10 mouse cellular contexts compared by ENCODE assay signal in the genomic region with DNA sequence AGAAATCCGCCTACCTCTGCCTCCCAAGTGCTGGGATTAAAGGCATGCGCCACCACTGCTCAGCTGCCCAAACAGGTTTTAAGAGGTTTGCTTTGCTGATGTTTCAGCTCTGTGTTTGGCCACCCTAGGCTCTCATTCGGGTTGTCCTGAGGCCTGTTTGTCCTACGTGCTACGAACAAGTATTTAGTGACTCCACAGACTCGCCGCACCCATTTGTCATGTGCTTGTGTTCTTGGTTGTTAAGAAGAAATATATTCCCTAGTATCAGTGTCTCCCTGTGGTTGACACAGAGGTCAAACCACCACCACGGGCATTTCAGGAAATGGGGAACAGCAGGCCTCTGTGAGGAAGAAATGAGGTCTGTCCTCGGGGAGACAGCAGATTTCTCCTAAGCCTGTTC. TPM values are rescaled to one million over a fixed set of nuclear protein-coding genes. Genes with fewer than 3 reads are reported as not detected.
A peak's percentile ranks its signal among the peaks of the same experiment; 100 is the strongest.
DNase-seq lines count a peak whose midpoint lies in the region; ATAC-seq and TF ChIP-seq lines count a peak whose summit lies in the region.
"Had no signal": no experiment of that assay in that cellular context is flagged by ENCODE, and none has a peak within 500 bp of the region (broad histone marks: within the 10 kb centered on the region; RNA-seq: fewer than 3 reads in every experiment).

No protein-coding gene starts in this region.

- 70% methylated on average over 9 of the region's 9 CpGs for WGBS in heart, embryonic 14.5 days
- 45% methylated on average over 9 of the region's 9 CpGs for WGBS in embryonic facial prominence, embryonic 13.5 days
- 36% methylated on average over 9 of the region's 9 CpGs for WGBS in kidney, postnatal 0 days
- 63% methylated on average over 9 of the region's 9 CpGs for WGBS in macrophage (ENCODE audit: missing documents)
- WGBS in midbrain, embryonic 13.5 days = 82% methylated on average over 9 of the region's 9 CpGs

- no peaks in the 10 kb centered on the region for H3K9me3 ChIP-seq in heart, embryonic 14.5 days (ENCODE audit: control insufficient read depth, low read length)
- no peaks in the 10 kb centered on the region for H3K9me3 ChIP-seq in embryonic facial prominence, embryonic 13.5 days
- no peaks in the 10 kb centered on the region for H3K9me3 ChIP-seq in kidney, postnatal 0 days (replicated peaks; ENCODE audit: low read length)
- no peaks in the 10 kb centered on the region for H3K9me3 ChIP-seq in midbrain, embryonic 13.5 days

- H3K4me3 ChIP-seq in heart, embryonic 14.5 days (ENCODE audit: control insufficient read depth in 1 of 2, insufficient read depth in 1 of 2, low read depth in 1 of 2, low read length in 2 of 2) = no peak overlapping the region
- no peak overlapping the region for H3K4me3 ChIP-seq in embryonic facial prominence, embryonic 13.5 days
- H3K4me3 ChIP-seq in kidney, postnatal 0 days (replicated peaks; ENCODE audit: low read depth, low read length) = no peak overlapping the region
- no peak overlapping the region for H3K4me3 ChIP-seq in macrophage (ENCODE audit: inconsistent target)
- H3K4me3 ChIP-seq in midbrain, embryonic 13.5 days (replicated peaks) = no peak overlapping the region

- intact Hi-C loops in heart, postnatal 36 days (cut with DNase I) = no loop called here

- no peak for DNase-seq in heart, postnatal 36 days
- peak; percentile 54 for DNase-seq in kidney, postnatal 0 days (ENCODE audit: low spot score)
- DNase-seq in adrenal gland, postnatal 4 days (ENCODE audit: low spot score in 2 of 2) = no peak
- no peak for DNase-seq in ovary, postnatal 14 days (ENCODE audit: low spot score)
- DNase-seq: right cerebral cortex, adult 18-20 months had no signal

- 0 out of 2 replicates have a peak overlapping the region, but pooled peaks have one; percentile 31 for H3K9ac ChIP-seq in heart, embryonic 14.5 days (ENCODE audit: low read length)
- H3K9ac ChIP-seq in embryonic facial prominence, embryonic 13.5 days = no peak overlapping the region
- H3K9ac ChIP-seq in kidney, postnatal 0 days (ENCODE audit: low read depth, low read length) = no peak overlapping the region
- no peak overlapping the region for H3K9ac ChIP-seq in midbrain, embryonic 13.5 days (replicated peaks)

- ATAC-seq in heart, embryonic 14.5 days (ENCODE audit: insufficient number of reproducible peaks, insufficient read depth, low FRiP score, low read depth) = no peak
- no peak for ATAC-seq in embryonic facial prominence, embryonic 13.5 days (ENCODE audit: insufficient number of reproducible peaks, insufficient read depth, low FRiP score, low TSS enrichment, low read depth)
- no peak for ATAC-seq in kidney, postnatal 0 days (replicated peaks; ENCODE audit: low FRiP score, low read depth)
- no peak for ATAC-seq in midbrain, embryonic 13.5 days

- peaks cover 4% of the 10 kb centered on the region; the same call in 1 of the 2 replicates for H3K27me3 ChIP-seq in heart, embryonic 14.5 days (ENCODE audit: control insufficient read depth, insufficient read depth, low read length)
- H3K27me3 ChIP-seq in embryonic facial prominence, embryonic 13.5 days = peaks cover 3% of the 10 kb centered on the region; the same call in 1 of the 2 replicates
- no peaks in the 10 kb centered on the region for H3K27me3 ChIP-seq in kidney, postnatal 0 days (ENCODE audit: insufficient read depth, low read length)
- no peaks in the 10 kb centered on the region for H3K27me3 ChIP-seq in midbrain, embryonic 13.5 days

- H3K79me2 ChIP-seq in macrophage (ENCODE audit: inconsistent target) = no peaks in the 10 kb centered on the region

- peak overlapping the region in 1 of 2 experiments; percentile 63; a peak in 1 of 4 replicates for H3K27ac ChIP-seq in heart, embryonic 14.5 days (replicated peaks in 1 of 2; ENCODE audit: control insufficient read depth in 1 of 2, insufficient read depth in 1 of 2, low read depth in 2 of 2, low read length in 2 of 2)
- 0 out of 2 replicates have a peak overlapping the region, but pooled peaks have one; percentile 24 for H3K27ac ChIP-seq in embryonic facial prominence, embryonic 13.5 days
- no peak overlapping the region for H3K27ac ChIP-seq in kidney, postnatal 0 days
- peak overlapping the region; percentile 81 for H3K27ac ChIP-seq in macrophage
- H3K27ac ChIP-seq in midbrain, embryonic 13.5 days = no peak overlapping the region

- no peaks in the 10 kb centered on the region for H3K36me3 ChIP-seq in heart, embryonic 14.5 days (ENCODE audit: control insufficient read depth, insufficient read depth, low read length)
- no peaks in the 10 kb centered on the region for H3K36me3 ChIP-seq in embryonic facial prominence, embryonic 13.5 days
- H3K36me3 ChIP-seq in kidney, postnatal 0 days (ENCODE audit: insufficient read depth, low read length) = no peaks in the 10 kb centered on the region
- no peaks in the 10 kb centered on the region for H3K36me3 ChIP-seq in macrophage (ENCODE audit: inconsistent target)
- no peaks in the 10 kb centered on the region for H3K36me3 ChIP-seq in midbrain, embryonic 13.5 days

- peak overlapping the region; percentile 34; the same call in 1 of the 2 replicates for H3K4me2 ChIP-seq in heart, embryonic 14.5 days (ENCODE audit: low read length)
- no peak overlapping the region for H3K4me2 ChIP-seq in embryonic facial prominence, embryonic 13.5 days
- H3K4me2 ChIP-seq in kidney, postnatal 0 days (ENCODE audit: low read length) = no peak overlapping the region
- H3K4me2 ChIP-seq in midbrain, embryonic 13.5 days (replicated peaks) = no peak overlapping the region
- H3K4me2 ChIP-seq: liver, embryonic 11.5 days had no signal

- no peak for TF ChIP-seq CTCF in kidney, postnatal 0 days (IDR thresholded peaks at IDR 0.05; ENCODE audit: low read depth)

- peaks cover 21 to 22% of the 10 kb centered on the region in 2 experiments for H3K4me1 ChIP-seq in heart, embryonic 14.5 days (ENCODE audit: control insufficient read depth in 2 of 2, insufficient read depth in 2 of 2, low read length in 2 of 2)
- peaks cover 35% of the 10 kb centered on the region for H3K4me1 ChIP-seq in embryonic facial prominence, embryonic 13.5 days
- H3K4me1 ChIP-seq in kidney, postnatal 0 days (replicated peaks; ENCODE audit: insufficient read depth, low read length) = 0 out of 2 replicates have a peak, but pooled peaks cover 4% of the 10 kb centered on the region
- peaks cover 8% of the 10 kb centered on the region for H3K4me1 ChIP-seq in midbrain, embryonic 13.5 days (replicated peaks)

RNA-seq across cellular contexts. Expression of gene Emsy, which starts 14.8 kb away (rescaled TPM):
- 32.7 and 34.9 TPM in 2 replicates for polyA plus RNA-seq in heart, embryonic 14.5 days (2014; fragmentation: Nextera tagmentation; extraction: Ambion mirVana)
- 10 to 100 TPM; 25.3 to 27.3 TPM for total RNA-seq in heart, postnatal 36 days (2021)
- polyA plus RNA-seq in embryonic facial prominence, embryonic 13.5 days (2015; fragmentation: Nextera tagmentation; extraction: Ambion mirVana) = 31.0 and 34.7 TPM in 2 replicates
- 14.1 and 17.3 TPM in 2 replicates for polyA plus RNA-seq in kidney, postnatal 0 days (2015; fragmentation: Nextera tagmentation; extraction: Ambion mirVana)
- total RNA-seq in macrophage (2018; cell fraction: chromatin; rRNA removed) = 100 to 1,000 TPM in 10 of 26 experiments, 10 to 100 TPM in 16; 18.3 to 144 (median 88.4) TPM
- total RNA-seq in macrophage (2018; cell fraction: cytosol; rRNA removed) = 10 to 100 TPM in 22 of 26 experiments, 1 to 10 TPM in 4; 4.3 to 22.1 (median 15.1) TPM
- 100 to 1,000 TPM in 1 of 26 experiments, 10 to 100 TPM in 25; 11.6 to 110 (median 45.6) TPM for total RNA-seq in macrophage (2018; cell fraction: nucleus; rRNA removed)
- 10.4 to 23.6 TPM (median 14.0 TPM) in 3 replicates for polyA plus RNA-seq in macrophage (2018)
- total RNA-seq in adrenal gland, postnatal 4 days (2021) = 10 to 100 TPM; 33.7 to 35.8 TPM
- 42.1 and 45.2 TPM in 2 replicates for polyA plus RNA-seq in midbrain, embryonic 13.5 days (2015; fragmentation: Nextera tagmentation; extraction: Ambion mirVana)

RNA-seq across cellular contexts. Expression of gene Thap12, which starts 31.5 kb away (rescaled TPM):
- 44.9 and 48.6 TPM in 2 replicates for polyA plus RNA-seq in heart, embryonic 14.5 days (2014; fragmentation: Nextera tagmentation; extraction: Ambion mirVana)
- total RNA-seq in heart, postnatal 36 days (2021) = 10 to 100 TPM; 71.1 to 72.8 TPM
- 71.7 and 75.8 TPM in 2 replicates for polyA plus RNA-seq in embryonic facial prominence, embryonic 13.5 days (2015; fragmentation: Nextera tagmentation; extraction: Ambion mirVana)
- 45.5 and 47.2 TPM in 2 replicates for polyA plus RNA-seq in kidney, postnatal 0 days (2015; fragmentation: Nextera tagmentation; extraction: Ambion mirVana)
- total RNA-seq in macrophage (2018; cell fraction: chromatin; rRNA removed) = 10 to 100 TPM in 11 of 26 experiments, 1 to 10 TPM in 15; 2.8 to 19.4 (median 7.9) TPM
- 10 to 100 TPM in 25 of 26 experiments, 1 to 10 TPM in 1; 9.9 to 31.1 (median 19.1) TPM for total RNA-seq in macrophage (2018; cell fraction: cytosol; rRNA removed)
- total RNA-seq in macrophage (2018; cell fraction: nucleus; rRNA removed) = 10 to 100 TPM in 18 of 26 experiments, 1 to 10 TPM in 8; 6.1 to 27.1 (median 10.9) TPM
- 17.1 to 29.0 TPM (median 25.8 TPM) in 3 replicates for polyA plus RNA-seq in macrophage (2018)
- 10 to 100 TPM; 68.3 to 76.5 TPM for total RNA-seq in adrenal gland, postnatal 4 days (2021)
- 48.9 and 52.2 TPM in 2 replicates for polyA plus RNA-seq in midbrain, embryonic 13.5 days (2015; fragmentation: Nextera tagmentation; extraction: Ambion mirVana)

Comparison
In these comparisons a context has a peak if more than half of its experiments do, and no peak if none do; other contexts are left out.
1. H3K27ac ChIP-seq: peak in embryonic facial prominence, embryonic 13.5 days (single experiment) and macrophage (single experiment); none in kidney, postnatal 0 days (single experiment) and midbrain, embryonic 13.5 days (single experiment).